Mouse (Mus musculus) myocyte (in vitro differentiated cells): ENCODE measurements around the gene Iqschfp. TPM values are rescaled to one million over a fixed set of nuclear protein-coding genes. Genes with fewer than 3 reads are reported as not detected.

Source experiments
- H3K27me3 ChIP-seq: one replicate; pipeline ENCODE4 v1.6.1; 2011; ENCODE audit not compliant: control insufficient read depth, insufficient read depth, insufficient read length
- H3K36me3 ChIP-seq: one replicate; pipeline ENCODE4 v1.6.1; 2011; ENCODE audit not compliant: control insufficient read depth, insufficient read depth
- H3K4me2 ChIP-seq: one replicate; pipeline ENCODE4 v1.6.1; 2011; ENCODE audit warnings: low read depth, control low read depth
- H3K4me3 ChIP-seq: one replicate; pipeline ENCODE4 v1.5.1; 2011; ENCODE audit warnings: mild to moderate bottlenecking, control low read depth, moderate library complexity
- H3K79me2 ChIP-seq: one replicate; pipeline ENCODE4 v1.6.1; 2011; ENCODE audit not compliant: control insufficient read depth, insufficient read depth
- H3ac ChIP-seq: one replicate; pipeline ENCODE4 v1.6.1; 2011; ENCODE audit not compliant: control insufficient read depth, insufficient read length
- CEBPB ChIP-seq: IDR thresholded peaks from 2 replicates; pipeline ENCODE4 v1.6.1; 2011; ENCODE audit warnings: mild to moderate bottlenecking, moderate library complexity; ENCODE audit not compliant: poor library complexity, insufficient read depth, severe bottlenecking
- E2F4 ChIP-seq: IDR thresholded peaks from one replicate; pipeline ENCODE4 v1.6.1; 2011; ENCODE audit warnings: mild to moderate bottlenecking, control low read depth, moderate library complexity; ENCODE audit not compliant: insufficient read depth
- MAX ChIP-seq: IDR thresholded peaks from one replicate; pipeline ENCODE4 v1.6.1; 2011; ENCODE audit warnings: low read depth, mild to moderate bottlenecking, control low read depth
- MYOD1 ChIP-seq, 3 experiments: IDR thresholded peaks; one replicate each; pipeline ENCODE4 v1.6.1; 2011; ENCODE audit warnings: control low read depth in 2 of 3, low read depth in 2 of 3, mild to moderate bottlenecking in 2 of 3, moderate library complexity in 1 of 3; ENCODE audit not compliant: insufficient read length in 2 of 3, control insufficient read depth in 1 of 3
- MYOG ChIP-seq, 3 experiments: IDR thresholded peaks; one replicate each; pipeline ENCODE4 v1.6.1; 2011; ENCODE audit warnings: control low read depth in 2 of 3, low read depth in 2 of 3, mild to moderate bottlenecking in 2 of 3; ENCODE audit not compliant: insufficient read length in 2 of 3, control insufficient read depth in 1 of 3, insufficient read depth in 1 of 3
- POLR2A ChIP-seq: IDR thresholded peaks from one replicate; pipeline ENCODE4 v1.6.1; 2011; ENCODE audit warnings: low read depth, mild to moderate bottlenecking, control low read depth, moderate library complexity; ENCODE audit not compliant: insufficient read length
- POLR2AphosphoS2 ChIP-seq: IDR thresholded peaks from one replicate; pipeline ENCODE4 v1.6.1; 2011; ENCODE audit warnings: low read depth, control low read depth; ENCODE audit not compliant: insufficient read length
- REST ChIP-seq: IDR thresholded peaks from one replicate; pipeline ENCODE4 v1.6.1; 2011; ENCODE audit warnings: mild to moderate bottlenecking, control low read depth, moderate library complexity; ENCODE audit not compliant: insufficient read depth, insufficient read length
- SRF ChIP-seq: IDR thresholded peaks from one replicate; pipeline ENCODE4 v1.6.1; 2011; ENCODE audit warnings: low read depth; ENCODE audit not compliant: control insufficient read depth, insufficient read length
- TCF12 ChIP-seq: IDR thresholded peaks from one replicate; pipeline ENCODE4 v1.6.1; 2011; ENCODE audit warnings: mild to moderate bottlenecking, control low read depth; ENCODE audit not compliant: poor library complexity, insufficient read depth, severe bottlenecking
- TCF3 ChIP-seq: IDR thresholded peaks from one replicate; pipeline ENCODE4 v1.6.1; 2011; ENCODE audit warnings: low read depth, control low read depth; ENCODE audit not compliant: insufficient read length
- USF1 ChIP-seq: IDR thresholded peaks from one replicate; pipeline ENCODE4 v1.6.1; 2011; ENCODE audit warnings: low read depth, mild to moderate bottlenecking, control low read depth, moderate library complexity
- polyA plus RNA-seq: library from polyadenylated mRNA; unstranded; fragments of >200 nt; fragmentation: generic; extraction: Trizol; gene quantifications from one replicate; pipeline ENCODE4 v1.2.1, GENCODE M21; 2012; ENCODE audit warnings: missing spikeins

Iqschfp gene
- polyA plus RNA-seq, 1 experiment = not detected

DNA sequence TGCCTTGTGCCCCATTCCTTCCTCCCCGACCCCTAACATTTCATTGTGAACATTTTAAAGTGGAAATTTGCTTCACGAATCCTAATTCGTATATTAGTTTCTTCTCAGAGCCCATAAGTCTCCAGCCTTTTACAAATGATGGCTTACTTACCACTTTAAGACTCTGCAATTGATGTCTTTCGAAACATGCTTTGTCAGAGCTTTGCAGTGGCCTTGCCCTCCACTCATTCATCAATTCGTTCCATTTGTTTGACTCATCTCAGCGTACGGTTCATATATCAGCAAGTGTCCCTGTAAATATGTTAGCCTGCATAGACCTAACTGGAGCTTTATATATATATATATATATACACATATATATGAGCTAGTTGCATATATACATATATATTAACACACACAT, 675.5 kb downstream of the Iqschfp start:
- no peak overlapping the region for H3K4me2 ChIP-seq
- no peaks in the 10 kb centered on the region for H3K36me3 ChIP-seq
- H3K79me2 ChIP-seq = peaks cover 21% of the 10 kb centered on the region
- H3K27me3 ChIP-seq = no peaks in the 10 kb centered on the region
- no peak overlapping the region for H3ac ChIP-seq
- TF ChIP-seq SRF (no peak), E2F4 (no peak), REST (no peak), TCF12 (no peak), POLR2A (no peak), MAX (no peak), MYOG (IDR thresholded peaks at IDR 0.05; ENCODE audit: control insufficient read depth in 1 of 3, insufficient read depth in 1 of 3, insufficient read length in 2 of 3, low read depth in 2 of 3) (no peak), CEBPB (no peak), USF1 (no peak), MYOD1 (IDR thresholded peaks at IDR 0.05; ENCODE audit: control insufficient read depth in 1 of 3, insufficient read length in 2 of 3, low read depth in 2 of 3) (no peak), POLR2AphosphoS2 (no peak), TCF3 (no peak)
- H3K4me3 ChIP-seq = no peak overlapping the region

GRCm38 (mm10) chr3:68568149-68568548, 676.1 kb downstream of the Iqschfp start:
- Histone ChIP-seq H3K4me2 (no peak overlapping the region), H3K4me3 (no peak overlapping the region), H3K79me2 (peaks cover 27% of the 10 kb centered on the region), H3K36me3 (no peaks in the 10 kb centered on the region), H3ac (no peak overlapping the region), H3K27me3 (no peaks in the 10 kb centered on the region)
- no peak for TF ChIP-seq POLR2A
- no peak for TF ChIP-seq SRF
- TF ChIP-seq MAX = no peak
- no peak for TF ChIP-seq POLR2AphosphoS2
- TF ChIP-seq REST = no peak
- TF ChIP-seq MYOD1 (IDR thresholded peaks at IDR 0.05; ENCODE audit: control insufficient read depth in 1 of 3, insufficient read length in 2 of 3, low read depth in 2 of 3) = no peak
- TF ChIP-seq MYOG (IDR thresholded peaks at IDR 0.05; ENCODE audit: control insufficient read depth in 1 of 3, insufficient read depth in 1 of 3, insufficient read length in 2 of 3, low read depth in 2 of 3) = no peak
- no peak for TF ChIP-seq CEBPB
- no peak for TF ChIP-seq E2F4
- TF ChIP-seq TCF3 = no peak
- no peak for TF ChIP-seq USF1
- TF ChIP-seq TCF12 = no peak

DNA sequence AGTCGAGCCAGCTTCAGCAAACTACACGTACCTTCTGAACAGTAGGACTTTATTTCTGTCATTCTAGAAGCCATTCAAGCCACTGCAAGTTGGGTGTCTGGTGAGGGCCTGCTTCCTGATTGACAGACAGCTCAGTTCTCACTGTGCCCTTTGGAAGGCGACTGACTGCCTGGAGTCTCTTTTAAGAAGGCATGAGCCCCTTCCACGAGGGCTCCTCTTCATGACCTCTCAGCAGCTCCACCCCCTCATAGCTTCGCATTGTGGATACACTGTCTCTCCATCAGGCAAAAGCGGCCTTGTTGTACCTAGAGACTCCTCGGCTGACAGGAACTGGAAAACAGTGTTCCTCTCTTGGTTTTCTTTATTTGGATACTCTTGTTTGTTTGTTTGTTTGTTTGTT, 676.7 kb downstream of the Iqschfp start:
- H3ac ChIP-seq = no peak overlapping the region
- no peak overlapping the region for H3K4me3 ChIP-seq
- no peaks in the 10 kb centered on the region for H3K36me3 ChIP-seq
- TF ChIP-seq USF1 (no peak), POLR2AphosphoS2 (no peak), E2F4 (no peak), MYOG (IDR thresholded peaks at IDR 0.05; ENCODE audit: control insufficient read depth in 1 of 3, insufficient read depth in 1 of 3, insufficient read length in 2 of 3, low read depth in 2 of 3) (no peak), TCF12 (no peak), SRF (no peak), CEBPB (no peak), REST (no peak)
- H3K4me2 ChIP-seq = no peak overlapping the region
- H3K27me3 ChIP-seq = no peaks in the 10 kb centered on the region
- peaks cover 32% of the 10 kb centered on the region for H3K79me2 ChIP-seq

GRCm38 (mm10) chr3:68570319-68570718, 678.3 kb downstream of the Iqschfp start:
- TF ChIP-seq E2F4 (no peak), MYOG (IDR thresholded peaks at IDR 0.05; ENCODE audit: control insufficient read depth in 1 of 3, insufficient read depth in 1 of 3, insufficient read length in 2 of 3, low read depth in 2 of 3) (no peak), POLR2AphosphoS2 (no peak), USF1 (no peak), MAX (no peak), TCF12 (no peak), REST (no peak)
- H3K4me3 ChIP-seq = no peak overlapping the region
- no peak overlapping the region for H3ac ChIP-seq
- no peak overlapping the region for H3K4me2 ChIP-seq
- no peaks in the 10 kb centered on the region for H3K27me3 ChIP-seq
- H3K79me2 ChIP-seq = peaks cover 37% of the 10 kb centered on the region
- no peaks in the 10 kb centered on the region for H3K36me3 ChIP-seq

- Histone ChIP-seq H3K27me3 (no peaks in the 10 kb centered on the region), H3K36me3 (no peaks in the 10 kb centered on the region), H3K4me3 (no peak overlapping the region), H3ac (no peak overlapping the region), H3K4me2 (no peak overlapping the region), H3K79me2 (peaks cover 40% of the 10 kb centered on the region)
- TF ChIP-seq TCF12 (no peak), POLR2A (no peak), CEBPB (no peak), MAX (no peak), USF1 (no peak), REST (no peak), MYOG (IDR thresholded peaks at IDR 0.05; ENCODE audit: control insufficient read depth in 1 of 3, insufficient read depth in 1 of 3, insufficient read length in 2 of 3, low read depth in 2 of 3) (no peak), E2F4 (no peak)
Observed at GRCm38 (mm10) chr3:68572249-68573225, 680.5 kb downstream of the Iqschfp start.
